Mouse (Mus musculus) testis, adult 2 months (tissue): ENCODE data around the gene Tex45.

ENCODE experiments used
- CTCF ChIP-seq: fragments of 200-500 bp; IDR thresholded peaks from 2 replicates; pipeline ENCODE4 v1.5.1; 2012; ENCODE audit warnings: low read depth, mild to moderate bottlenecking, inconsistent platforms, low read length, moderate library complexity; ENCODE audit not compliant: control insufficient read depth, insufficient read depth, insufficient replicate concordance
- POLR2A ChIP-seq: fragments of 200-500 bp; IDR thresholded peaks from 2 replicates; pipeline ENCODE4 v1.6.1; 2012; ENCODE audit warnings: low read depth, mild to moderate bottlenecking, inconsistent platforms, low read length, moderate library complexity; ENCODE audit not compliant: control insufficient read depth

DNA sequence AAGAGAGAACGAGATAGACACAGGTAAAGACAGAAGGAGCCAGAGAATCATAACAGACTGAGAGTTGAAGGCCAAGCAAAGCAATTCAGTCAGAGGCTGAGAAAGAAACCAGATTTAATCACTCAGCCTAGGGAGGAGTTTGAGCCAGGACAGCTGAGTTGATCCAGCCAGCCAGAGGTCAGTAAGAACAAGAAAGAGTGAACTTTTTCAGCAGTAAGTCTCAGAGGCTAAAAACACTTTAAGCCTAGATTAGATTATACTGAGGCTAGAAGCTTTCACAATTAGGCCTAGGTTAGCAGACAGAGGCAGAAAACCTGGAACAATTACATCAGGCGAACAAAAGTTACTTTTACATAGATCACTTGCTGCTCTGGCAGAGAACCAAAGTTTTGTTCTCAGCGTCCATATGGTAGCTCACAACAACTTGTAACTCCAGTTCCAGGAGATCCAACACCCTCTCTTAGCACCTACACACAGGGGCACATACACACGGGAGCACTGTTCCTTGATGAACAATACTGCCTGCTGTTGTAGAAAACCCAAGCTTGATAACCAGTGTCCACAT is 9.6 kb downstream of the Tex45 start:
- no peak for TF ChIP-seq CTCF
- no peak for TF ChIP-seq POLR2A
